Mouse (Mus musculus): ENCODE measurements at regions not wholly inside any gene's neighbourhood (a gene's known extent, or its start where the extent isn't known, plus 50 kb on each side); places are given as distances from the start of the nearest gene placed in this dataset.
"Not testable (repeated sequence)": the region's sequence is repeated elsewhere in the genome, so short reads cannot be mapped to it uniquely, and the experiment has no call there.

DNA sequence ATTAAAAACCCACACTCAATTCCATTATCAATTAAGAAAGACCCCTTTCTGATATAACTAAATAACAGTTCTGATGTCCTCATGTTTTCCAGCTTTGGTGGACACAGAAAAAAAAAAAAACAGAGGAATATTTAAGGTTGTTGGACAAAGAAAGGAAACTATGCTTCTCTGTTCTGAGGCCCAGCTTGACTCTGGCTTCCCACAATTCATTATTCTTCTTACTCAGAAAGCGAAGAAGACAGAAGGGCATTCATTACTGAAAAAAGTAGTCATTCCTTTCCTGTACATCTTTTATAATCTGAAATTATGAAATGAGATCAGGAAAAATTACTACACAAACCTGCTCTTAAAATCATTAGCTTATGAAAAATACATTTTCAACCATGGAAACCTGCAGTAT lies 263.2 kb upstream of the 1700008P02Rik start:
- DNase-seq = no peak

DNA sequence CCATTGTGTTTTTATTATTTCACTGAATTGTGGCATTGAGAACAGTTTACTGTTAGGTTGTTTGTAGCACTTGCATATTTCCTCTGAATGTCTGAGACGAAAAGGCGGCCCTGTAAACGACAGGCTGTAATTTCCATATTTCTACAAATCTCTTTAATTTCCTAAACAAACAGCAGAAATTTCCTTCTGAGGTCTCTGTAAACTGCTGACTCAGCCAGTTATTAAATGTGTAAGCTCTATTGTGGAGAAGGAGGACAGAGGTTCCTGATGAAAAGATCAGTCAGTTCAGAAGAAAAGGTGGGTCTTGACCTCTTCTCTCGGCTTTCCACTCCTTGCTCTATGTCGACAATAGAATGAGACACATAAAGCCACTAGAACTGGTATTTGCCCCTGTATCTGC lies 256.0 kb upstream of the 1700008P02Rik start:
- DNase-seq = no peak

DNA sequence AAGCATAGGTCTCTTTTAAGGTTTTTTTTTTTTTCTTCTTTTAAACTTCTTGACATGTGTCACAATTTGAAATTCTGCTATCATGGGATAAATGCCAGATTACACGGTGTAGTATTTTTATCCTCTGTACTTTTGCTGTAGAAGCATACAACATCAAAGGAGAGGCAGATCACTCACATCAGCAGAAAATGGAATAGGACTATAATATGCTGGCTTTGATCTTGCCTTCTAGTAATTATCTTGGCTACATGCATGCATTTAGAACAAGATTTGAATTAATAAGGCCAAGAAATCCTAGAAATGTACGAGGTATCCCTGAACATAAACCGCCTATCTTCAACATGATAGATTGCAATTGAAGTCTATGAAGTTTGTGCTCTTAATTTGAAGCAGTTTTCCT lies 251.9 kb upstream of the 1700008P02Rik start:
- no peak for DNase-seq

DNA sequence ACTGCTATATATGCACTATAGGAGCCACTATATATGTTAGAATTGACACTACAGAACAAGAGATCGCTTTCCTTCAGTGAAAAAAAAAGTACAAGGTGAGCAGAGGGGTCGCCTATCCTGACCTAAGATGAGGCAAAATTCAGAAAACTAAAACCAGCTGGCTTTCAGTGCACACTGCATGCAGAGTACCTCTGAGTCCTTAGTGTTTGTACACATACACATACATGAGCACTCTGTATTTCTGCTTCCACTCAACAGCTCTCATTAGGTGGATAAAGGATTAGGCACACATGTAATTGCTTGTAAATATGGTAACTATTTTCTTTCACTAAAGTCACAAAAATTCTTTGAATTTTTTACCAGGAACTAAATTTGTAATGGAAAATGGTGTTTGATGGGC lies 251.5 kb upstream of the 1700008P02Rik start:
- DNase-seq = no peak

DNA sequence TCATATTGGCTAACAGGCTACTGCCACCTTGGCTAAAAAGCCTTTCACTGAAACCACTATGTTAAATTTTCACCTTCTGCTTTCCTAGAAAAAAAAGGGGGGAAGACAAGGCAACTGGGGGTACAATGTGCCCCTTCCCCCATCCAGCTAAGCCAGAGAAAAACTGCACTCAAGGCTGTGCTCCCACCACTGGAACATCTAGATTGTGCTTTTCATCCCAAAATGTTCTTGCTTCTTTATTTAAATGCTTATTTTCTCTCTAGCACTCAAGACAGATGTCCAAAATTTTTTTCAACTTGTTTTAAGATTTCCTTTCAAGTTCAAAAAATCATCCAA lies 245.9 kb upstream of the 1700008P02Rik start:
- DNase-seq = no peak

DNA sequence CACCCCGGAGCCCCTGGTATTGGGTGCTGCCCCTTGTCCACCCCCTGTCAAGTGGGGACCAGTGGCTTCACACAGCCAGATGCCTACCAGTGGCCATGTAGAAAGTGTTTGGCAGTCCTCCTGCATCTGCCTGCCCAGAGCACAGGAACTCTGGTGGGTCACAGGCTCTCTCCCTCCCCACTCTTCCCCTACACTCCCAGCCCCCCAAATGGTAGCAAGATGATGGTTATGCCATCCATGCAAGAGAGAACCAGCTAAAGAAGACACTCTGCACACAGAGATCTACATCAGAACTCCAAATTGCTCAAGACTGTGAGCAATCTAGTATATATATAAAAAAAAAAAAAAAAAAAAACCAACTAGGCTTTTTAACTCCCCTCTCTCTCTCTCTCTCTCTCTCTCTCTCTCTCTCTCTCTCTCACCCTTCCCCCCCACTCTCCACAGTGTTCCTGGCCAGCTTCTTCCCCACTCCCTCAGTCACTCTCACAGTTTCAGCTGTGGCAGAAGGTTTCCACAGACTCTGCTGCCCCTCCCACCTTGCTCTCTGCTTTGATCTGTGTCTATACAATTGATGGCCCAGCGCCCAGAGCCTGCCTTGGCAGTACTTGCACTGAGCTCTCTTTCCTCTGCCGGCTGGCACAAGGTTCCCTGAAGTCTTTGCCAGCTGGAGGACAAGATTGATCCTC lies 245.4 kb upstream of the 1700008P02Rik start:
- peak; percentile 51 to 67 for DNase-seq

DNA sequence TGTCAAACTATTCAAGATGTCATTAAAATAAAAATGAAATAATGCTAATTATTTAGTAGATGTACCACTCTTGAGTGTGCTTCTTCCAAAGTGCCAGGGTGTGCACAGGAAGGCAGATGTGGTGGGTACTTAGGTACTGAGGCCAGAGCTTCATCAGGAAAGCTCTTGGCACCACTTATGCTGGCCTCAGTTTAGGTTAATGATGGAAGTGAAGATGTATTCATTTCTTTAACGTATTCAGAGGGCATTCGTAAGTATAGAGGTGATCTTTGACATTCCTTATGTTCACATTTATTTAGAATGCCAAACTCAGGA lies 239.6 kb upstream of the 1700008P02Rik start:
- no peak for DNase-seq

DNA sequence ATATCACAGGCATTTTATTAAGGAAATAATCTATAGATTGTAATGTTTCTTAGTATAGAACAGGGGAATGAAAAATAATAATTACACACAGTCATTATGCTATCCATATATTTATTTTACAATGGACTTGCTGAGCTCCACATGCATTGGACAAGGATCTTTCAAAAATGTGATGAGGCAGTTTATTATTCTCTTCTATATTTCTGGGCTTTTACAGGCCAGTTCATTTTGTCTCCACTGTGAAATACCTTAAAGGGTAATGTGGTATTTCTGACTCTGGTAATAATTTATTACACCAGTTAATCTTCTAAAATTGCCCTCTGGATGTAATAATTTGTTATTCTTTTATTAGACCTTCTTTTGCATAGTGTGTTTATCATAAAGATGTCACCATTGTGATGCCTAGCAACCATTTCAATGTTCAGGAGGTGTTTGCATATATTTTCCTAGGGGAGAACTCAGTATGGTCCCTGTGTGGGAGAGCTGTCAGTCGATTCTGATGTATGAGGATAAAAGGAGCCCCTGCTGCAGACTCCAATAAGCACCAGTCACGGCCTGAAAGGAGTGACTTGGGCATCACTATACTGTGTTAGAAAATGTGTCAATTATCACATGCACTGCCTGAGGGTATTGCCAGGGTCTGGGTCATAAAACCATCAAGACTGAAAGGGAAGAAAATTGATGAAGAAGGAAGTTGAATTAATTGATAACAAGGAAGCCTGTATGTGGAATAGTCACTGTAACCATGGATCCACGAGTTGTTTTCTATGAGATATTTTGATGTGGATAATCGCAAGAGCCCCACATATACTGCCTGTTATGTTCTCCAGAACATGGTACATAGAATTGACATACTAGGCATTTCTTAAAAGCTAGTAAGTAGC lies 239.0 kb upstream of the 1700008P02Rik start:
- no peak for DNase-seq

DNA sequence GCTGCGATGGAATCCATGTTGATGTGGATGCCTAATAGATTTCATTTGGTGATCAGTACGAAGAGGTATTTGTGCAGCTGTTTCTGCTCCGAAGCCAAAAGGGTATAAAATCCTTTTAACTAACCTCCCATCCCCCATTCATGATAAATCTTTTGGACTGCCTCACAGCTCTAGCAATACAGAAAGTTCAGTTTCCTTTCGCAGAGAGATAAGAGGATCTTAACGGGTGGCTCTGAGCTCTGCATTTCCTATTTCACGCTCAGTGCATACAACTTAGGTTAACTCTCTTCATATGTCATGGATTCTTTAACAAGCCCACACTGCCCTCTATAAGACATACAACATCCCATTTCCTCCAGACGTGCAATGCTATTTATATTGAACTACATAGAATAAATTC lies 199.1 kb upstream of the 1700008P02Rik start:
- no peak for DNase-seq

DNA sequence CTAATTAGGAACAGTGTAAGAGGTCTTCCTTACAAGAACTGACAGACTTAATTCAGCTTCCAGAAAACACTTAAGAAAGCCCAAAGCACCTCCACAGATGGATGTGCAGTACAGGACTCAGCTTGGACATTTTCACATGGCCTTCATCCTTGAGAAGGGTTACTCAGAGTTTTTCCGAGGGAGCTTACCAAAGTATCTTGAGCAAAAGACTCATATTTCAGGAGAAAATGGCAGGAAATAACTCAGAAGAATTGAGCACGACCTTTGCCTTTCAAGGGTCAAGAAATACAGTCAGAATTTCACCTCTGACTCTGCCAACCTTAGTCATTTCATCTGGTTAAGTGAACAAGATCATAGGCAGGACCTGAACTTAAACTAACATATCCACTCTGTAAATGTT lies 192.1 kb upstream of the 1700008P02Rik start:
- no peak for DNase-seq

DNA sequence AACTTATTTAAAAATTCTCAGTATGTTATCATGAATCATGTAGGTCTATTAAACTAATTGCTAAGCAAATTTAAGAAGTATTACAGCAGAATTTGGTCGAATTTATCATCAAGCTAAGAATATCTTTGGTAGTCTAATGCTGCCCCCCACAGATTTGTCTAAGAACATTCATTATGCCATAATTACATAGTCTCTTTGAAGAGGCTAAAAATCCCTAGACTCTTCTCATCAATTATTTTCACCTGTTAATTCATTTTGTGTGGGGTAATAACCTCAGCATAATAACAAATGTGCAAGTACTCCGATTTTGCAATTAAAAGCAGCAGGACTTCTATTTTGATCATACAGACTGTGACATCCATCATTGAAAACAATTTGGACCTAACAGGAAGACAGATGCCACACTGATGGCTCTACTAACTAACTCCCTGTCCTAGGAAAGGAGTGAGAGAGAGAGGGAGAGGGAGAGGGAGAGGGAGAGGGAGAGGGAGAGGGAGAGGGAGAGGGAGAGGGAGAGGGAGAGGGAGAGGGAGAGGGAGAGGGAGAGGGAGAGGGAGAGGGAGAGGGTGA lies 189.2 kb upstream of the 1700008P02Rik start:
- no peak for DNase-seq

DNA sequence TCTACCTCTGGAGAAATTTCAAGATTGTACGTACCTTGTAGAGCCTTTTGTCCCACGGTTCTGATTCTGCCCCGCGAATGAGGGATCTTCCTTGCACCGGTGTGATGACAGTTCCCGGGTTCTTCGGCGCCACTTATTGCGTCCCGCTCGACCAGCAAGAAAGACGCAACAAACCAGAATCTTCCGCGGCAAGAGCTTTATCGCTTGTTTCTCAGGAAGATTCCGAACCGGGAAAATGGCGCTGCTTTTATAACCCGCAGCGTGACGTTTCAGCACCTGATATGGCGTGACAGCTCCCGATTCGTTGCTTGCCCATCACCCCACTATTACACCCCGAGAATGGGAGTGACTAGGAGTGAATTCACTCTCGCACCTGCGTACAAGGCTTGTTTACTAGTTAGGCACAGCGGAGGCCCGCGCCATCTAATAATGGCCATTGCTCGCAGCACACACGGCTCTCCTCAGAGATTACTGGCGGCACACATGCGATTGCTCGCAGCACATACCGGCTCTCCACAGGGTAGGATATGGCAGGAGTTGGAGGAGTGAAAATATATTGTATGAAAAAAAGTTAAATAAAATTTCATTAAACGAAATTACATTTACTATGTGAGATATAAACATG lies 180.0 kb upstream of the 1700008P02Rik start:
- DNase-seq = not testable (repeated sequence)

DNA sequence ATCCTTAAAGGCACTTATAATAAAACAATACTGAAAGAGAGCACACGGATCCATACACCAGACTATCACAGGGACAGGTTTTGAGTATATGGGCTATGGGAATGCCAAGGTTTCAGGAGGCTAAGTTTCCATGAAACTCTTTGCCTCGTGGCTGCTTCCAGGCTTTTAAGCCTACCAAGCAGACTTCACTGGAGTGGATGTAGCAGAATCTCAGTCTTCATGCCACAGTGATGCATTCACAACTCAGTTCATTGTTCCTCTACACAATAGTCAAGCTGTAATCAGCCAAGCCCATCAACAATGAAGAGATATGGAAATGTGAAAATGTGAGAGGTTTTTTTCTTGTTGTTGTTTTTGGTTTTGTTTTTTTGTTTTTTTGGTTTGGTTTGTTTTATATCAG lies 148.3 kb upstream of the 1700008P02Rik start:
- DNase-seq = no peak

DNA sequence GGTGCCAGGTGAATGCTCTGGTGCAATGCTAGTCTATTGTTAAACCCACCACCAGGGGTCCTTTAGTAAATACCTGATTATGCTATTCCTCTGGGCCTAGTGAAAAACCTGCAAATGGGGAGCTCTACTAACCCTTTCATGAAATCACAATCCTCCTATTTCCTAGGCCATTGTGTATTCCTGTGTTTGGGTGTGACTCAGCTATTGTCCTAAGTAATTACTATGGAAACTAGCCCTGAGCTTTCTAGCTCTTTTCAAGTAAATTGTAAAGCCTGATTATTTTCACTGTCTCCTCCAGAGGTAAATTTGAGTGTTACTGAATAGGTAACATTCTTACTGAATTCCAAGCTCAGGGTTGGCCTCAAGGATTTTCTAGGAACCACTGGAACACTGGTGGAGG lies 147.8 kb upstream of the 1700008P02Rik start:
- DNase-seq = not testable (repeated sequence)

DNA sequence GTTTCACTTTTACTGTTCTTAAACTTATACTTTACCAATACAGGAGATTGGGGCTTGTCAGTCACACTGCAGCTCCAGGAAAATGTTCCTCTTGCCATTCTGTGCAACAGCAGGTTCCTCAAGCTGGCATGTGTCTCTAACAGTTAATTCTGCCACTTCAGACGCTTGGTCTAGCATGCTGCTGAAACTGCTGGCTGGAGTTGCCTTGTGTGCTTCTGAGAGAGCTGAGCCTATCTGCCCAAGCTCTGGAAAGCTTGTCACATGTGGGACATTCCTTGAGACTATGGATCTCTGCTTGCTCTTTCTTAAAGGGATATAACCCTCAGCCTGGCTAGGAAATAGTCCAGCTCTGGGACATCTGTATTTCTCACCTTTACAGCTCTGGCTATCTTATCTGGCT lies 138.9 kb upstream of the 1700008P02Rik start:
- DNase-seq = no peak

DNA sequence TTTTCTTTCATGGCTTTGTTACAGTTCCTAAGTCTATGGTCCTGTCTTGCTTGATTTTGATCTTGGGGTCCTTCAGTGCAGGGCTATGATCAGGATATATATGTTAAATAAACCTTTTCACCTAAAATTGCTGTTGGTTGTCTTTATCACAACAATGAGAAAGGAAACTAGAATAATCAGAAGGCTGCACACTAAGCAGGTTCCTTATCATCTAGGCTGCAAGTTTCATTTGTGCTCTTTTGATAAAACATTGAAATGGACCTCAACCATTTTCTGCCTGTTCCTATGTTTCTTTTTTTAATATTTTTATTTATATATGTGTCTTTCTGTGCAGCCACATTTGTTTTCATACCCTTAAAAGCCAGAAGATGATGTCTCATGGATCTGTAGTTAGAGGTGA lies 137.3 kb upstream of the 1700008P02Rik start:
- no peak for DNase-seq

DNA sequence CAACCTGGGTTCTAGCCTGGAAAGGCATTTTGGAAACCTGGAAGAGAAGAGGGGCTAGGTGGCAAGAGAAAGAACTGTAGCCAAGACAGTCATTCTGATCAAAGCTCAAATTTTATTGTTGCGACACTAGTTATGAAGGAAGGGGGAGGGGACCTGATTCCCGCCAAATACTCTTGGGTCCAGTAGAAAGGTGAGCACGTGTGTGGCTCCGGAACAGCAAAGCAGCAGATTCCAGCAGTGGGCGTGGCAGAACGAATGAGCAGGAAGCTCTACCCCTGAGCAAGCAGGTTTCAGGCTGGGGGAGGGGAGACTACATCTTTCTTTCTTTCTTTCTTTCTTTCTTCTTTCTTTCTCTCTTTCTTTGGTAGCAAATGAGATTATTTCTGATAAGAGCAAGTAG lies 130.5 kb upstream of the 1700008P02Rik start:
- not testable (repeated sequence) for DNase-seq

DNA sequence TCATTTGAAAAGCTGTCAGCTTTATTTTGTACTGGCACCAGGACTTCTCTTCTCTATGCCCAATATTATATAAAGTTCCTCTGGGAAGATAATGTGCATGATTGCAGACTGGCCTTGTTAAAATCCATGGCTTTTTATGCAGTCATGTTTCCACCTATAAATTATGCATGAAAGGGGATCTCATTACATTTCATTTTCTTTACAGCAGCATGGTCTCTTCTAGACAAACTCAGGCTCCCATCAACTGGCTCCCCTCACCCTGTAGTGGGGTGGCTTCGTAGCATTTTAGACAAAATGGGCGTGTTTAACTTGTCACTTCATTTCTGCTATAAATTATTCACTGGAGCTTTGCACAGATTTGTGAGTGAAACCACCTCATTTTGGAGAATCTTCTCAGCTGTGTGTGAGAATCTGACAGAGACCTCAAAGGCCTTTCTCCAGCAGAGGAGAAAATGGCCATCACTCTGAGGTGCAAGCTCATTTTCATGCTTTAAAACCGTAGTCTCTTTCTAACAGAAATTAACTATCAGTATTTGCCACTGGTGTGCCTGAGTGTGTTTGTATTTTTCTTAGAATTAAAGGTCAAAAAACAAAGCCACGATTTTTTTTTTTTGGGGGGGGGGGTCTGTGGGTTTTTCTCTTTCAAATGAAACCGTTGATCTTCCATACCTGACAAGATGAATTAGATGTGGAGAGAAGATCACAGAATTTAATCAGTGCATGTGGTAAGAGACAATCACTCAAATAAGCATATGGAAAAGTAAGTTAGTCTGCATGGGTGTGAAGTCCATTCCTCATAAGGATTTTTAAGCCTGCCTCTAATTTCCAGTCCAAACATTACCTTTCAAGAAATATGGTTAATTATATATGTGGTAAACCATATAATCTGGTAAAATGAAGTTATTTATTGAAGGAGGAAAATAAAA lies 111.4 kb upstream of the 1700008P02Rik start:
- no peak for DNase-seq

DNA sequence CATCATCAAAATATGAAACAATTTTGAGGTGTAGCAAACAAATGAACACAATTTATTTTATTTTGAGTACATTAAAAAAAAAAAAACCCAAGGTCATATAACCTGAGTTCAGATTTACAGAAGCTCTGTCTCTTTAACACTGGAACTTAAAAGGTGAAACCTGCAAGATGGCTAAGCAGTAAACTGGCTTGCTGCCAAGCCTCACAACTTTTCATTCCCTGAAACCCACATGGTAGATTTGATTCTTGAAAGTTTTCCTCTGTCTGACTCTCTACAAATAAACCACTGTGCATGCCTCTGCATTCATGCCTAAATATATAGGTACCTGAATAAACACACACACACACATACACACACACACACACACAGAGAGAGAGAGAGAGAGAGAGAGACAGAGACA lies 109.8 kb upstream of the 1700008P02Rik start:
- no peak for DNase-seq

DNA sequence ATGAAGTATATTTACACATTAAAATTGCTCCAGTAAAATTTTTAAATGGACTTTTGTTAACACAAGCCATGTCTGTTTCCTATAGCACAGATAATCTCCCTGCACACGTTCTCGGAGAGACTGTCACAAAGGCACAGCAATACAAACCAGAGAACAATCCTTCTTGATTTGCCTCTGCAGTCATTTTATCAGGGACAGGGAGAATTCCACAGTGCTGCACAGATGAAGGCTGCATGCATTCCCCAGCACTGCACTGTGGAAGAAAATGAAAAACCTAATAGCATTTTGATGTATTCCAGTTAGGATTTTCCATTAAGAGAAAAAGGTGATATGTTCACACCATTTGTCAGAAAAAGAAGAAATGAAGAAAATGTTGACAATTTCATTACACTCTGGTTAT lies 63.4 kb upstream of the 1700008P02Rik start:
- no peak for DNase-seq

DNA sequence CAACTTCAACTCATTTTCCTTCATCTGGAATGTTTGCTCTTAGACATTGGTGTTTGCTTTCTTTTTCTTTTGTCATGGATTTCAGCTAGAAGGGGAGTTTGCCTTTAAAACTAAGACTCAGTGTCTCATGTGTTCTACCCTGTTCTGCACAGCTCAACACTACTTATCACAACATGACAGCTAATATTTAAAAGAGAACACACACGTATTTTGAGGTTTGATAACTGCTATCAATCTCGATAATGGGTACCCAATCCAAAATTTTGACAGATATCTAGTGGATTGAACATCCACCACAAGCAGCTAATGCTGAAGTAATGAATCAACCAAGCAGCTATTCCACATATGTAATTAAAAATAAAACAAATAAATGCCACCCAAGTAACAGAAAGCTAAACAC lies 61.2 kb upstream of the 1700008P02Rik start:
- no peak for DNase-seq

DNA sequence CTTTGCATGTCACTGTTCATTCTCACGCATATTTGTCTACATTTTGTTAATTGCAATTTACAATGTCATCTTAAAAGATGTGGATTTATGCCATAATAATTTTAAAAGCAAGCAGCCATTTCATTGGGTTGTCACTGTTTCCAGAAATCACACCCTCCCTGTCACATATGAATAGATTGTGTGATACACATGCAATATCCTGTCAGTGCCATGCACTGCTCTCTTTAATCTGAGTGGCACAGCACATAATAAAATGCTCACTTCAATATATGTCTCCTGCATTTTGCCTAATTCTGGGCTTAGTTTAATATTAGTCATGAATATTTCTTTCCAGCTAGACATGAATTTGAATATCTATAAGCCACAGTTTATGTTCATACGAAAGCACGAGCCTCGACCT lies 56.1 kb upstream of the 1700008P02Rik start:
- no peak for DNase-seq

DNA sequence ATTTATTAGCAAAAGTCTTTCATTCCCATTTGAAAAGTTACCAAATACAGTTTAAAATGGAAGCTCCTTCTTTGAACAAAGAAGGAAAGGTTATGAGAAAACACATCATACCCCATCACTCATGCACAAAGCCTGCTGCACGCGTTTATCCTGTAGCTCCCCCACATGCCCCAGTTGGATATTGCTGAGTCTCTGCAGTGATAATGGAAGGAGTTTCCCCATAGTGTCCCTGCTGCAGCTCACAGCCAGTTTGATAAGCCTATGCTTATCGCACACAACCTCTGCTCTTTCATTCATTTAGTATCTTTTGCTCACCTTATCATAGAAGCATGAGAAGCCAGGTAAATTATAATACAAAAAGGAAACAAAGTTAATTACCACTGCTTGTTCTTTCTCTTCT lies 55.1 kb upstream of the 1700008P02Rik start:
- DNase-seq = no peak
